In genomic region chr13:21215275-21215983, GRCm38 (mm10) we compare ENCODE assay signal across 8 mouse cellular contexts. TPM values are rescaled to one million over a fixed set of nuclear protein-coding genes. Genes with fewer than 3 reads are reported as not detected.
DNase-seq lines count a peak whose midpoint lies in the region; ATAC-seq lines count a peak whose summit lies in the region.

No protein-coding gene starts in this region.

- peak overlapping the region; percentile 48 for H3K4me2 ChIP-seq in forebrain, embryonic 12.5 days
- peak overlapping the region; percentile 53 for H3K4me2 ChIP-seq in neural tube, embryonic 15.5 days

- intact Hi-C loops in heart, postnatal 14 days (cut with DNase I) = no loop called here

- peak overlapping the region; percentile 30; the same call in 1 of the 2 replicates for H3K9ac ChIP-seq in forebrain, embryonic 12.5 days
- H3K9ac ChIP-seq in neural tube, embryonic 15.5 days (replicated peaks) = 0 out of 2 replicates have a peak overlapping the region, but pooled peaks have one; percentile 29

- H3K27ac ChIP-seq in forebrain, embryonic 12.5 days = no peak overlapping the region
- H3K27ac ChIP-seq in neural tube, embryonic 15.5 days (replicated peaks) = no peak overlapping the region

- H3K4me1 ChIP-seq in forebrain, embryonic 12.5 days = no peaks in the 10 kb centered on the region; the same call in 1 of the 2 replicates
- H3K4me1 ChIP-seq in neural tube, embryonic 15.5 days = peaks cover 4% of the 10 kb centered on the region; the same call in 1 of the 2 replicates

- H3K36me3 ChIP-seq in forebrain, embryonic 12.5 days (replicated peaks) = no peaks in the 10 kb centered on the region
- no peaks in the 10 kb centered on the region for H3K36me3 ChIP-seq in neural tube, embryonic 15.5 days

- peak; percentile 65; the same call in 1 of the 2 replicates for ATAC-seq in forebrain, embryonic 12.5 days (ENCODE audit: low FRiP score)
- ATAC-seq in neural tube, embryonic 15.5 days (ENCODE audit: low FRiP score) = peak; percentile 91

- peak; percentile 43 for DNase-seq in MN1 (ENCODE audit: low spot score)
- peak; percentile 78 for DNase-seq in c-Kit-positive CD71-positive TER-119-negative erythroid progenitor cells, embryonic 14.5 days (ENCODE audit: low read depth)
- peak; percentile 41 to 56 for DNase-seq in heart, postnatal 14 days
- peak; percentile 77 to 93 for DNase-seq in layer of hippocampus, adult 18-20 months (ENCODE audit: low spot score in 2 of 2)
- DNase-seq in lung, adult 18-20 months = peak; percentile 20 to 29
- peak; percentile 15 to 40 for DNase-seq in urinary bladder, postnatal 36 days (ENCODE audit: low spot score in 2 of 2)

- WGBS in forebrain, embryonic 12.5 days = 2% methylated on average over 20 of the region's 20 CpGs
- 2% methylated on average over 20 of the region's 20 CpGs for WGBS in neural tube, embryonic 15.5 days

- H3K9me3 ChIP-seq in forebrain, embryonic 12.5 days = peaks cover 8% of the 10 kb centered on the region
- 0 out of 2 replicates have a peak, but pooled peaks cover 4% of the 10 kb centered on the region for H3K9me3 ChIP-seq in neural tube, embryonic 15.5 days (replicated peaks)

- peaks cover 4% of the 10 kb centered on the region; the same call in 1 of the 2 replicates for H3K27me3 ChIP-seq in forebrain, embryonic 12.5 days
- H3K27me3 ChIP-seq in neural tube, embryonic 15.5 days (replicated peaks) = peaks cover 3% of the 10 kb centered on the region; the same call in 1 of the 2 replicates

- H3K4me3 ChIP-seq in forebrain, embryonic 12.5 days (replicated peaks) = peak overlapping the region; percentile 34
- peak overlapping the region; percentile 39 for H3K4me3 ChIP-seq in neural tube, embryonic 15.5 days (replicated peaks)

RNA-seq across cellular contexts. Expression of gene Trim27, which starts 36.2 kb away (rescaled TPM):
- 132 and 153 TPM in 2 replicates for polyA plus RNA-seq in forebrain, embryonic 12.5 days (2016; fragmentation: Nextera tagmentation; extraction: Ambion mirVana)
- 10 to 100 TPM; 22.3 to 22.7 TPM for total RNA-seq in heart, postnatal 14 days (2021)
- total RNA-seq in layer of hippocampus, adult 18-20 months (2021) = 10 to 100 TPM; 42.0 to 45.1 TPM
- polyA plus RNA-seq in neural tube, embryonic 15.5 days (2015; fragmentation: Nextera tagmentation; extraction: Ambion mirVana) = 76.1 and 94.7 TPM in 2 replicates

Comparison
In these comparisons a context has a peak if more than half of its experiments do, and no peak if none do; other contexts are left out.
1. DNase-seq: peak in every context shown above with its lines; median percentile 85 in layer of hippocampus, adult 18-20 months; 78 in c-Kit-positive CD71-positive TER-119-negative erythroid progenitor cells, embryonic 14.5 days; 48 in heart, postnatal 14 days; 43 in MN1; 28 in urinary bladder, postnatal 36 days; 24 in lung, adult 18-20 months.